Mouse (Mus musculus) testis, adult 2 months (tissue): ENCODE data around the gene Slc2a10.

ENCODE experiments used
- CTCF ChIP-seq: fragments of 200-500 bp; IDR thresholded peaks from 2 replicates; pipeline ENCODE4 v1.5.1; 2012; ENCODE audit warnings: low read depth, mild to moderate bottlenecking, inconsistent platforms, low read length, moderate library complexity; ENCODE audit not compliant: control insufficient read depth, insufficient read depth, insufficient replicate concordance
- POLR2A ChIP-seq: fragments of 200-500 bp; IDR thresholded peaks from 2 replicates; pipeline ENCODE4 v1.6.1; 2012; ENCODE audit warnings: low read depth, mild to moderate bottlenecking, inconsistent platforms, low read length, moderate library complexity; ENCODE audit not compliant: control insufficient read depth

DNA sequence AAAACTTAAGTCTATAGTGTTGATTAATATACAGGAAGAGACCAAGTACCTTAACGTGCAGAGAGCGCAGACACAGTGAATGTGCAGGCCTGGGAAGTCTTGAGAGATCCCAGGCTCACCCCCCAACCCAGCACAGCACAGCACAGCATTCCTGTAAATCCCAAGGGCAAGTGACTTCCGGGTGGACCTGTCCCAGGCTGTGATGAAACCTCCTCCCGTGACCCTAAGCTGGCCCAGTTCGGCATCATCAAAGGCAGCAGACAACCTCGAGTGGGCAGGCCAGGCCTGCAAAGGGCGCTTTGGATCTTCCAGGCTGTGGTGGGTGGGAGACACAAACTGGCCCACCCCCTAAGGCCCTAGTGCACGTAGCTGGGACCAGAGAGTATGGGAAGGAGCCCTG is 21.6 kb upstream of the Slc2a10 start:
- TF ChIP-seq CTCF, result no peak
- TF ChIP-seq POLR2A, result no peak
